ENCODE assay signal across 16 mouse cellular contexts in genomic region chr14:54616226-54616825, GRCm38 (mm10). TPM values are rescaled to one million over a fixed set of nuclear protein-coding genes. Genes with fewer than 3 reads are reported as not detected.
A peak's percentile ranks its signal among the peaks of the same experiment; 100 is the strongest.
DNase-seq lines count a peak whose midpoint lies in the region; ATAC-seq lines count a peak whose summit lies in the region.
"Had no signal": no experiment of that assay in that cellular context is flagged by ENCODE, and none has a peak within 500 bp of the region (broad histone marks: within the 10 kb centered on the region; RNA-seq: fewer than 3 reads in every experiment).

No protein-coding gene starts in this region.

- 91% methylated on average over 16 of the region's 16 CpGs for WGBS in hindbrain, embryonic 12.5 days
- 94% methylated on average over 16 of the region's 16 CpGs for WGBS in hindbrain, embryonic 11.5 days
- WGBS in forebrain, embryonic 14.5 days: 92% methylated on average over 16 of the region's 16 CpGs

- peak overlapping the region; percentile 75 for H3K4me2 ChIP-seq in hindbrain, embryonic 12.5 days (replicated peaks)
- H3K4me2 ChIP-seq in hindbrain, embryonic 11.5 days (replicated peaks; ENCODE audit: low read depth, low read length): no peak overlapping the region
- peak overlapping the region; percentile 75; the same call in 1 of the 2 replicates for H3K4me2 ChIP-seq in forebrain, embryonic 14.5 days (ENCODE audit: low read length)

- H3K4me3 ChIP-seq in hindbrain, embryonic 12.5 days: no peak overlapping the region
- H3K4me3 ChIP-seq in hindbrain, embryonic 11.5 days (ENCODE audit: low read depth, low read length): no peak overlapping the region
- no peak overlapping the region for H3K4me3 ChIP-seq in forebrain, embryonic 14.5 days (ENCODE audit: low read depth, low read length)

- no peak for ATAC-seq in hindbrain, embryonic 12.5 days (ENCODE audit: low FRiP score)
- ATAC-seq in hindbrain, embryonic 11.5 days (ENCODE audit: low FRiP score): no peak
- no peak for ATAC-seq in forebrain, embryonic 14.5 days
- peak; percentile 39 for ATAC-seq in megakaryocyte, adult 5-6 weeks (ENCODE audit: poor library complexity, severe bottlenecking)
- no peak for ATAC-seq in activated CD4-positive, CD25-positive, alpha-beta regulatory T cell, adult 4 months

- H3K27ac ChIP-seq in hindbrain, embryonic 12.5 days: no peak overlapping the region
- no peak overlapping the region for H3K27ac ChIP-seq in hindbrain, embryonic 11.5 days (ENCODE audit: low read depth, low read length)
- no peak overlapping the region for H3K27ac ChIP-seq in forebrain, embryonic 14.5 days (ENCODE audit: low read depth, low read length)

- peaks cover 39% of the 10 kb centered on the region for H3K36me3 ChIP-seq in hindbrain, embryonic 12.5 days
- H3K36me3 ChIP-seq in hindbrain, embryonic 11.5 days (ENCODE audit: control insufficient read depth, insufficient read depth, low read length): no peaks in the 10 kb centered on the region
- H3K36me3 ChIP-seq in forebrain, embryonic 14.5 days (ENCODE audit: control insufficient read depth, insufficient read depth, low read length): peaks cover 38% of the 10 kb centered on the region

- no peak overlapping the region for H3K9ac ChIP-seq in hindbrain, embryonic 12.5 days
- no peak overlapping the region for H3K9ac ChIP-seq in hindbrain, embryonic 11.5 days (ENCODE audit: low read depth, low read length)
- H3K9ac ChIP-seq in forebrain, embryonic 14.5 days (ENCODE audit: low read length): no peak overlapping the region

- H3K4me1 ChIP-seq in hindbrain, embryonic 12.5 days: peaks cover 9% of the 10 kb centered on the region
- H3K4me1 ChIP-seq in hindbrain, embryonic 11.5 days (replicated peaks; ENCODE audit: control insufficient read depth, insufficient read depth, low read length): no peaks in the 10 kb centered on the region
- peaks cover 5% of the 10 kb centered on the region; the same call in 1 of the 2 replicates for H3K4me1 ChIP-seq in forebrain, embryonic 14.5 days (ENCODE audit: control insufficient read depth, insufficient read depth, low read length)

- no peaks in the 10 kb centered on the region for H3K27me3 ChIP-seq in hindbrain, embryonic 12.5 days
- no peaks in the 10 kb centered on the region for H3K27me3 ChIP-seq in hindbrain, embryonic 11.5 days (ENCODE audit: control insufficient read depth, insufficient read depth, low read length)
- H3K27me3 ChIP-seq in forebrain, embryonic 14.5 days (replicated peaks; ENCODE audit: control insufficient read depth, insufficient read depth, low read length): no peaks in the 10 kb centered on the region

- H3K9me3 ChIP-seq in hindbrain, embryonic 12.5 days (replicated peaks): no peaks in the 10 kb centered on the region
- no peaks in the 10 kb centered on the region for H3K9me3 ChIP-seq in hindbrain, embryonic 11.5 days (ENCODE audit: control insufficient read depth, low read length)
- no peaks in the 10 kb centered on the region for H3K9me3 ChIP-seq in forebrain, embryonic 14.5 days (replicated peaks; ENCODE audit: control insufficient read depth, low read length)
- H3K9me3 ChIP-seq: G1E had no signal

- DNase-seq in hindbrain, embryonic 11.5 days (ENCODE audit: low spot score): no peak
- DNase-seq in NIH3T3 (ENCODE audit: low read depth): peak; percentile 16
- DNase-seq in forebrain, embryonic 14.5 days (ENCODE audit: low spot score): no peak
- DNase-seq in adrenal gland, adult 8-10 months: no peak
- DNase-seq in cerebellum, postnatal 36 days: no peak
- DNase-seq: gastrocnemius, postnatal 36 days; kidney, postnatal 25 days; left cerebral cortex, postnatal 4 days; right cerebral cortex, postnatal 4 days; thymus, adult 2 months had no signal

RNA-seq across cellular contexts. Expression of gene Psmb5, which starts 1.5 kb away (rescaled TPM):
- polyA plus RNA-seq in hindbrain, embryonic 12.5 days (2016; fragmentation: Nextera tagmentation; extraction: Ambion mirVana): 354 and 376 TPM in 2 replicates
- 439 and 455 TPM in 2 replicates for polyA plus RNA-seq in hindbrain, embryonic 11.5 days (2014; fragmentation: Nextera tagmentation; extraction: Ambion mirVana)
- 506 and 542 TPM in 2 replicates for polyA plus RNA-seq in forebrain, embryonic 14.5 days (2014; fragmentation: Nextera tagmentation; extraction: Ambion mirVana)
- 133 and 145 TPM in 2 replicates for total RNA-seq in megakaryocyte, adult 5-6 weeks (2015)
- total RNA-seq in megakaryocyte, adult 5-6 weeks (2017): 41.4 and 51.1 TPM in 2 replicates
- 100 to 1,000 TPM; 178 to 210 TPM for polyA plus RNA-seq in activated CD4-positive, CD25-positive, alpha-beta regulatory T cell, adult 4 months (2017; shearing (Covaris generic))
- total RNA-seq in adrenal gland, adult 8-10 months (2022): 100 to 1,000 TPM; 254 to 479 (median 341) TPM

RNA-seq across cellular contexts. Expression of gene Psmb11, which starts 4.9 kb away (rescaled TPM):
- polyA plus RNA-seq in hindbrain, embryonic 12.5 days (2016; fragmentation: Nextera tagmentation; extraction: Ambion mirVana): not detected in 2 replicates
- polyA plus RNA-seq in hindbrain, embryonic 11.5 days (2014; fragmentation: Nextera tagmentation; extraction: Ambion mirVana): not detected in 2 replicates
- polyA plus RNA-seq in forebrain, embryonic 14.5 days (2014; fragmentation: Nextera tagmentation; extraction: Ambion mirVana): not detected in 2 replicates
- total RNA-seq in megakaryocyte, adult 5-6 weeks (2015): not detected in 2 replicates
- total RNA-seq in megakaryocyte, adult 5-6 weeks (2017): not detected in 2 replicates
- polyA plus RNA-seq in activated CD4-positive, CD25-positive, alpha-beta regulatory T cell, adult 4 months (2017; shearing (Covaris generic)): not detected
- not detected for total RNA-seq in adrenal gland, adult 8-10 months (2022)
- total RNA-seq: adrenal gland, postnatal 4 days; common myeloid progenitor, adult 5-6 weeks; left cerebral cortex, postnatal 4 days had no signal
- polyA plus RNA-seq: G1E had no signal

RNA-seq across cellular contexts. Expression of gene 4931414P19Rik, which starts 10.5 kb away (rescaled TPM):
- polyA plus RNA-seq in hindbrain, embryonic 12.5 days (2016; fragmentation: Nextera tagmentation; extraction: Ambion mirVana): 8.2 and 9.1 TPM in 2 replicates
- 6.2 and 6.9 TPM in 2 replicates for polyA plus RNA-seq in hindbrain, embryonic 11.5 days (2014; fragmentation: Nextera tagmentation; extraction: Ambion mirVana)
- polyA plus RNA-seq in forebrain, embryonic 14.5 days (2014; fragmentation: Nextera tagmentation; extraction: Ambion mirVana): 6.3 and 8.7 TPM in 2 replicates
- total RNA-seq in megakaryocyte, adult 5-6 weeks (2015): 4.3 and 4.8 TPM in 2 replicates
- total RNA-seq in megakaryocyte, adult 5-6 weeks (2017): 4.1 and 4.9 TPM in 2 replicates
- polyA plus RNA-seq in activated CD4-positive, CD25-positive, alpha-beta regulatory T cell, adult 4 months (2017; shearing (Covaris generic)): 1 to 10 TPM; 2.3 TPM
- total RNA-seq in adrenal gland, adult 8-10 months (2022): 1 to 10 TPM; 3.6 to 6.2 (median 5.0) TPM

RNA-seq across cellular contexts. Expression of gene Gm17606, which starts 24.4 kb away (rescaled TPM):
- polyA plus RNA-seq in hindbrain, embryonic 12.5 days (2016; fragmentation: Nextera tagmentation; extraction: Ambion mirVana): not detected in 2 replicates
- polyA plus RNA-seq in hindbrain, embryonic 11.5 days (2014; fragmentation: Nextera tagmentation; extraction: Ambion mirVana): not detected in 2 replicates
- not detected in 2 replicates for polyA plus RNA-seq in forebrain, embryonic 14.5 days (2014; fragmentation: Nextera tagmentation; extraction: Ambion mirVana)
- not detected in 2 replicates for total RNA-seq in megakaryocyte, adult 5-6 weeks (2015)
- total RNA-seq in megakaryocyte, adult 5-6 weeks (2017): not detected in 2 replicates
- not detected for polyA plus RNA-seq in activated CD4-positive, CD25-positive, alpha-beta regulatory T cell, adult 4 months (2017; shearing (Covaris generic))
- not detected for total RNA-seq in adrenal gland, adult 8-10 months (2022)
- total RNA-seq: adrenal gland, postnatal 4 days; common myeloid progenitor, adult 5-6 weeks; G1E; gastrocnemius, postnatal 36 days; left cerebral cortex, postnatal 4 days had no signal
- polyA plus RNA-seq: G1E; thymus, adult 2 months had no signal

RNA-seq across cellular contexts. Expression of gene Cdh24, which starts 24.8 kb away (rescaled TPM):
- 10.3 and 10.9 TPM in 2 replicates for polyA plus RNA-seq in hindbrain, embryonic 12.5 days (2016; fragmentation: Nextera tagmentation; extraction: Ambion mirVana)
- polyA plus RNA-seq in hindbrain, embryonic 11.5 days (2014; fragmentation: Nextera tagmentation; extraction: Ambion mirVana): 5.6 and 8.1 TPM in 2 replicates
- 4.8 and 5.7 TPM in 2 replicates for polyA plus RNA-seq in forebrain, embryonic 14.5 days (2014; fragmentation: Nextera tagmentation; extraction: Ambion mirVana)
- 0.27 and 0.78 TPM in 2 replicates for total RNA-seq in megakaryocyte, adult 5-6 weeks (2015)
- total RNA-seq in megakaryocyte, adult 5-6 weeks (2017): 0.51 and 0.57 TPM in 2 replicates
- polyA plus RNA-seq in activated CD4-positive, CD25-positive, alpha-beta regulatory T cell, adult 4 months (2017; shearing (Covaris generic)): under 1 TPM; 0.16 to 0.31 TPM
- 1 to 10 TPM in 2 of 4 experiments, under 1 TPM in 2; 0.46 to 2.0 (median 1.3) TPM for total RNA-seq in adrenal gland, adult 8-10 months (2022)
